Mouse (Mus musculus): ENCODE measurements at regions not wholly inside any gene's neighbourhood (a gene's known extent, or its start where the extent isn't known, plus 50 kb on each side); places are given as distances from the start of the nearest gene placed in this dataset.
A peak's percentile ranks its signal among the peaks of the same experiment; 100 is the strongest.

GRCm38 (mm10) chr12:86579716-86580115 lies 98.8 kb upstream of the Vash1 start:
- H3K4me3 ChIP-seq (ENCODE audit: low read length) = no peak overlapping the region
- no peaks in the 10 kb centered on the region for H3K36me3 ChIP-seq (ENCODE audit: insufficient read depth, low read length)
- no peak overlapping the region for H3K4me2 ChIP-seq (ENCODE audit: low read depth, low read length)
- H3K27ac ChIP-seq = no peak overlapping the region
- ATAC-seq = no peak
- no peaks in the 10 kb centered on the region for H3K4me1 ChIP-seq (ENCODE audit: insufficient read depth, low read length)
- DNase-seq (ENCODE audit: low spot score) = no peak
- no peaks in the 10 kb centered on the region for H3K27me3 ChIP-seq (ENCODE audit: insufficient read depth, low read length)
- WGBS = 70% methylated on average over 2 of the region's 2 CpGs
- H3K9ac ChIP-seq (replicated peaks; ENCODE audit: low read length) = no peak overlapping the region
- TF ChIP-seq CTCF (IDR thresholded peaks at IDR 0.05; ENCODE audit: low read depth) = no peak
- no peaks in the 10 kb centered on the region for H3K9me3 ChIP-seq (ENCODE audit: low read length)

GRCm38 (mm10) chr12:86580132-86580718 lies 98.3 kb upstream of the Vash1 start:
- Histone ChIP-seq H3K9me3 (ENCODE audit: low read length) (no peaks in the 10 kb centered on the region), H3K27ac (no peak overlapping the region), H3K27me3 (ENCODE audit: insufficient read depth, low read length) (no peaks in the 10 kb centered on the region), H3K4me3 (ENCODE audit: low read length) (no peak overlapping the region), H3K36me3 (ENCODE audit: insufficient read depth, low read length) (no peaks in the 10 kb centered on the region), H3K4me2 (ENCODE audit: low read depth, low read length) (no peak overlapping the region), H3K4me1 (ENCODE audit: insufficient read depth, low read length) (no peaks in the 10 kb centered on the region), H3K9ac (replicated peaks; ENCODE audit: low read length) (no peak overlapping the region)
- ATAC-seq (peak; percentile 79; the same call in 1 of the 2 replicates), DNase-seq (ENCODE audit: low spot score) (peak; percentile 56)
- TF ChIP-seq CTCF (IDR thresholded peaks at IDR 0.05; ENCODE audit: low read depth) = no peak
- 27% methylated on average over 4 of the region's 4 CpGs for WGBS

- 53% methylated on average over 3 of the region's 3 CpGs for WGBS
- H3K4me1 ChIP-seq (ENCODE audit: insufficient read depth, low read length) = no peaks in the 10 kb centered on the region
- no peaks in the 10 kb centered on the region for H3K36me3 ChIP-seq (ENCODE audit: insufficient read depth, low read length)
- no peak for TF ChIP-seq CTCF (IDR thresholded peaks at IDR 0.05; ENCODE audit: low read depth)
- no peak overlapping the region for H3K4me2 ChIP-seq (ENCODE audit: low read depth, low read length)
- H3K9me3 ChIP-seq (ENCODE audit: low read length) = no peaks in the 10 kb centered on the region
- ATAC-seq (no peak), DNase-seq (ENCODE audit: low spot score) (no peak)
- H3K9ac ChIP-seq (replicated peaks; ENCODE audit: low read length) = no peak overlapping the region
- H3K4me3 ChIP-seq (ENCODE audit: low read length) = no peak overlapping the region
- no peak overlapping the region for H3K27ac ChIP-seq
- no peaks in the 10 kb centered on the region for H3K27me3 ChIP-seq (ENCODE audit: insufficient read depth, low read length)
These were observed 96.4 kb upstream of the Vash1 start for GRCm38 (mm10) chr12:86582076-86582475.

GRCm38 (mm10) chr12:86588010-86588409 lies 90.5 kb upstream of the Vash1 start:
- H3K27me3 ChIP-seq (ENCODE audit: insufficient read depth, low read length) = no peaks in the 10 kb centered on the region; the same call in 1 of the 2 replicates
- TF ChIP-seq CTCF (IDR thresholded peaks at IDR 0.05; ENCODE audit: low read depth) = no peak
- no peak for ATAC-seq
- H3K36me3 ChIP-seq (ENCODE audit: insufficient read depth, low read length) = no peaks in the 10 kb centered on the region
- no peaks in the 10 kb centered on the region for H3K9me3 ChIP-seq (ENCODE audit: low read length)
- WGBS = 75% methylated on average over 6 of the region's 6 CpGs
- H3K4me1 ChIP-seq (ENCODE audit: insufficient read depth, low read length) = no peaks in the 10 kb centered on the region
- no peak for DNase-seq (ENCODE audit: low spot score)
- no peak overlapping the region for H3K4me2 ChIP-seq (ENCODE audit: low read depth, low read length)
- no peak overlapping the region for H3K9ac ChIP-seq (replicated peaks; ENCODE audit: low read length)
- H3K4me3 ChIP-seq (ENCODE audit: low read length) = no peak overlapping the region
- no peak overlapping the region for H3K27ac ChIP-seq

- H3K9me3 ChIP-seq (ENCODE audit: low read length) = no peaks in the 10 kb centered on the region
- TF ChIP-seq CTCF (IDR thresholded peaks at IDR 0.05; ENCODE audit: low read depth) = no peak
- ATAC-seq = no peak
- H3K27me3 ChIP-seq (ENCODE audit: insufficient read depth, low read length) = no peaks in the 10 kb centered on the region; the same call in 1 of the 2 replicates
- no peak overlapping the region for H3K9ac ChIP-seq (replicated peaks; ENCODE audit: low read length)
- DNase-seq (ENCODE audit: low spot score) = no peak
- 89% methylated on average over 7 of the region's 7 CpGs for WGBS
- no peak overlapping the region for H3K27ac ChIP-seq
- H3K4me2 ChIP-seq (ENCODE audit: low read depth, low read length) = no peak overlapping the region
- H3K36me3 ChIP-seq (ENCODE audit: insufficient read depth, low read length) = no peaks in the 10 kb centered on the region
- H3K4me1 ChIP-seq (ENCODE audit: insufficient read depth, low read length) = no peaks in the 10 kb centered on the region
- no peak overlapping the region for H3K4me3 ChIP-seq (ENCODE audit: low read length)
These were observed 86.0 kb upstream of the Vash1 start for GRCm38 (mm10) chr12:86592509-86592908.

- H3K27ac ChIP-seq = no peak overlapping the region
- no peaks in the 10 kb centered on the region for H3K9me3 ChIP-seq (ENCODE audit: low read length)
- no peak overlapping the region for H3K4me3 ChIP-seq (ENCODE audit: low read length)
- no peak overlapping the region for H3K9ac ChIP-seq (replicated peaks; ENCODE audit: low read length)
- H3K4me2 ChIP-seq (ENCODE audit: low read depth, low read length) = no peak overlapping the region
- no peaks in the 10 kb centered on the region; the same call in 1 of the 2 replicates for H3K27me3 ChIP-seq (ENCODE audit: insufficient read depth, low read length)
- 87% methylated on average over 11 of the region's 11 CpGs for WGBS
- no peaks in the 10 kb centered on the region for H3K4me1 ChIP-seq (ENCODE audit: insufficient read depth, low read length)
- TF ChIP-seq CTCF (IDR thresholded peaks at IDR 0.05; ENCODE audit: low read depth) = no peak
- ATAC-seq = no peak
- no peaks in the 10 kb centered on the region for H3K36me3 ChIP-seq (ENCODE audit: insufficient read depth, low read length)
- no peak for DNase-seq (ENCODE audit: low spot score)
These were observed 83.9 kb upstream of the Vash1 start for GRCm38 (mm10) chr12:86594647-86595046.

GRCm38 (mm10) chr12:86600041-86600440 lies 78.5 kb upstream of the Vash1 start:
- no peak overlapping the region for H3K27ac ChIP-seq
- no peak for TF ChIP-seq CTCF (IDR thresholded peaks at IDR 0.05; ENCODE audit: low read depth)
- no peak overlapping the region for H3K9ac ChIP-seq (replicated peaks; ENCODE audit: low read length)
- H3K4me2 ChIP-seq (ENCODE audit: low read depth, low read length) = no peak overlapping the region
- no peaks in the 10 kb centered on the region for H3K9me3 ChIP-seq (ENCODE audit: low read length)
- no peak overlapping the region for H3K4me3 ChIP-seq (ENCODE audit: low read length)
- WGBS = 33% methylated on average over 1 of the region's 1 CpGs
- no peaks in the 10 kb centered on the region for H3K36me3 ChIP-seq (ENCODE audit: insufficient read depth, low read length)
- H3K4me1 ChIP-seq (ENCODE audit: insufficient read depth, low read length) = no peaks in the 10 kb centered on the region
- ATAC-seq = no peak
- no peak for DNase-seq (ENCODE audit: low spot score)
- no peaks in the 10 kb centered on the region for H3K27me3 ChIP-seq (ENCODE audit: insufficient read depth, low read length)
